9 mouse cellular contexts compared by ENCODE assay signal in the genomic region with DNA sequence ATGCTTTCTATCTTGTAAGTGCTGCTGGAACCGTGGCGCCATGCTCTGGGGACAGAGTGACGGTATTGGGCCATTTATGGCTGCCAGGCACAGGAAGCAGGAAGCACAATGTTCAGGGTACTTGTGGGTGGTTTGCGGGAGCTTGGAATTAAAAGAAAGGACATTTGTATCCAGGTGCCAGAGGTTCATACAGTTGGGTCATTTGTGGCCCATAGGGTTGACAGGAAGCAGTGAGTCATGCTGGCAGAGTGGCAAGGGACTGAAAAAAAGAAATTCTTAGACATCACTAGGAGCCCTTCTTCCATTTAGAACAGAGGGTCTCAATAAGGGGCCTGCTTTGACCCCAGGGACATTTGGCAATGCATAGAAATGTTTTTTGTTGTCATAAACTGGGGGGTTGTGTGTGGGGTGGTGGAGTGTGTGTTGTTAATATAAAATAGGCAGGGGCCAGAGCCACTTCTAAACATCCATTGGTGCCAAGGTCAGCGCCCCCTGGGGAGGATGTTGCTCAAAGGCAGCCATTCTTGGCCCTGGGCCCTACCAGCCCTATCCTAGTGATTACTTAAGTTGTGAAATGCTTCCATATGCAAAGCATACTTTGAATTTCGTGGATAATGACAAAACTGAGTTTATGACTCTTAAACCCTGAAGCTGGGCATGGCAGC. TPM values are rescaled to one million over a fixed set of nuclear protein-coding genes. Genes with fewer than 3 reads are reported as not detected.
DNase-seq lines count a peak whose midpoint lies in the region; ATAC-seq lines count a peak whose summit lies in the region.
"Had no signal": no experiment of that assay in that cellular context is flagged by ENCODE, and none has a peak within 500 bp of the region (broad histone marks: within the 10 kb centered on the region; RNA-seq: fewer than 3 reads in every experiment).

No protein-coding gene starts in this region.

- H3K9me3 ChIP-seq in kidney, embryonic 16.5 days (ENCODE audit: low read length) = no peaks in the 10 kb centered on the region
- H3K9me3 ChIP-seq in forebrain, embryonic 12.5 days = no peaks in the 10 kb centered on the region

- peaks cover 6% of the 10 kb centered on the region; the same call in 1 of the 2 replicates for H3K4me1 ChIP-seq in kidney, embryonic 16.5 days (ENCODE audit: insufficient read depth, low read length)
- H3K4me1 ChIP-seq in forebrain, embryonic 12.5 days = no peaks in the 10 kb centered on the region

- ATAC-seq in cerebellum, adult (ENCODE audit: insufficient number of reproducible peaks, low FRiP score, low TSS enrichment) = no peak
- no peak for ATAC-seq in kidney, embryonic 16.5 days (ENCODE audit: low FRiP score, low TSS enrichment)
- ATAC-seq in forebrain, embryonic 12.5 days (ENCODE audit: low FRiP score) = no peak
- ATAC-seq: midbrain, embryonic 16.5 days had no signal

- H3K27ac ChIP-seq in kidney, embryonic 16.5 days (ENCODE audit: low read length) = no peak overlapping the region
- no peak overlapping the region for H3K27ac ChIP-seq in forebrain, embryonic 12.5 days

- H3K27me3 ChIP-seq in kidney, embryonic 16.5 days (ENCODE audit: insufficient read depth, low read length) = no peaks in the 10 kb centered on the region
- H3K27me3 ChIP-seq in forebrain, embryonic 12.5 days = no peaks in the 10 kb centered on the region

- H3K4me3 ChIP-seq in kidney, embryonic 16.5 days (ENCODE audit: low read length) = no peak overlapping the region
- H3K4me3 ChIP-seq in forebrain, embryonic 12.5 days (replicated peaks) = no peak overlapping the region

- H3K4me2 ChIP-seq in kidney, embryonic 16.5 days (replicated peaks; ENCODE audit: low read depth, low read length) = no peak overlapping the region
- no peak overlapping the region for H3K4me2 ChIP-seq in forebrain, embryonic 12.5 days

- no peaks in the 10 kb centered on the region; the same call in 1 of the 2 replicates for H3K36me3 ChIP-seq in kidney, embryonic 16.5 days (ENCODE audit: insufficient read depth, low read length)
- no peaks in the 10 kb centered on the region for H3K36me3 ChIP-seq in forebrain, embryonic 12.5 days (replicated peaks)

- no peak overlapping the region for H3K9ac ChIP-seq in kidney, embryonic 16.5 days (replicated peaks; ENCODE audit: low read length)
- no peak overlapping the region for H3K9ac ChIP-seq in forebrain, embryonic 12.5 days

- 85% methylated on average over 6 of the region's 6 CpGs for WGBS in kidney, embryonic 16.5 days
- WGBS in forebrain, embryonic 12.5 days = 89% methylated on average over 6 of the region's 6 CpGs

- DNase-seq in cerebellum, adult 11-12 months = peak; percentile 44
- DNase-seq in kidney, adult 9 months = peak; percentile 38
- peak; percentile 25 for DNase-seq in thymus, postnatal 14 days
- DNase-seq in thymus, adult 18-20 months = no peak
- peak; percentile 48 to 81 for DNase-seq in lung, postnatal 4 days

RNA-seq across cellular contexts. Expression of a gene that starts 25.5 kb away (rescaled TPM):
- 9.0 and 13.5 TPM in 2 replicates for polyA plus RNA-seq in kidney, embryonic 16.5 days (2015; fragmentation: Nextera tagmentation; extraction: Ambion mirVana)
- 29.7 and 32.9 TPM in 2 replicates for polyA plus RNA-seq in forebrain, embryonic 12.5 days (2016; fragmentation: Nextera tagmentation; extraction: Ambion mirVana)

Comparison
In these comparisons a context has a peak if more than half of its experiments do, and no peak if none do; other contexts are left out.
1. DNase-seq: peak in cerebellum, adult 11-12 months (single experiment), kidney, adult 9 months (single experiment), thymus, postnatal 14 days (single experiment) and lung, postnatal 4 days (2 of 2); none in thymus, adult 18-20 months (0 of 2).